Mouse (Mus musculus) Muller cell, postnatal 12 days (primary cell): Measurements from ENCODE around the gene Chrm1.

ENCODE experiments used
- DNase-seq: peaks from one replicate; pipeline ENCODE4 v3.0.0-alpha.2; 2015; ENCODE audit errors: inconsistent ontology term

Chrm1 gene

DNA sequence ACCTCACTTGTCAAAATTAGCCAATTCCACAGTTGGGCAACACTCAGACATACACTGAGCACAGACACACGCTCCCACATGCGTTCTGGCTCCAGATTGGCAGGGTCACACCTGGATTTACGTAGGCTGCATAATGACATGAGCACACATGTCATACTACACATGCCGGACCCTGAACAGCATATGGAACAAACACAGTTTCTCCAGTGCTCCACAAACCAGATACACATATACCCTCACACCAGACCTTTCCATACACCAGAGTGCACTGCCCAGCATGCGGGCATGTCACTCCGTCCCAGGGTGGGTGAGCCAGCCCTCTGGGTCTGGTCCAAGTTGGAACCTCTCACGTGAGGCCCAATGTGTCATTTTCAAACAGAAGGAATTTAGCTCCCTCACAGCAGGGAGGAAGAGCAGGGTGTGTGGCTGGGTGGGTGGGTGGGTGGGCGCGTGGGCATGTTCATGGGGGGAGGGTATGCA, at the start of gene Chrm1:
Gene Chrm1 (plus strand): TSS at position 430 of the 480 bp plus-strand sequence.
- DNase-seq = no peak

DNA sequence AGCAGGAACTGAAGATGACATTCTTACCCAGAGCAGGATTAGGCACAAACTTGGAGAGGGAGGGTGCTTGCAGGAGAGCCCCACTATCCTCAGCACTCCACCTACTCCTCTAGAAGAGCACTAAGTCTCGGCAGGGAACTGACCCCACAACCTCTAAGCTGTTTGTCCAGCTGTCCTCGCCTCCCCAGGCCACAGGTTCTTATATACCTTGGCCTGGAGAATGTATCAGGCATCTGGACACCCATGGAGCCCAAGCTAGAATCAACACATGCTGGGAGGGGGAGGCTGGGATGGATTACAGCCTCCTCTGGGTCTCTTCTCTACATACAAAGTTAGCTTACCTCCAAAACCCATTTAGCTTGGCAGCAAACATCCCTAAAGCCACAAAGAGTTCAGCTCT, 49.2 kb upstream of the Chrm1 start:
- DNase-seq = no peak

DNA sequence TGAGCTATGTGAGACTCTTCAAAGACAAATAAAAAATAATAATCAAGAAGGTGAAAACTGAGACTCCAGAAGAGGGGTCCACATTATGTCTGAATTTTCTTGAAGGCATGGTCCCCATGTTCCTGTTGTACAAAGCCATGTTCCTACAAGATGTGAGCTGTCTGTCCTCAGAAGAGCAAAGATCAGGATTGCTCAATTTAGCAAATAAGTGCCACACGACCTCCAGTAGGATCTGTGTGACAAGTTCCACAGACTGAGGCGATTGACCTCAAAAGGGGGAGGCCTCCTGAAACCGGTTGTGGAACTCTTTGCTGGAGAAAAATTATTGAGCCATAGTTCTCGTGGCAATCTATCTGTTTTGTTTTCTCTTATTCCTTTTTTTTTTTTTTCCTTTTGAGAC, 47.3 kb upstream of the Chrm1 start:
- no peak for DNase-seq

GRCm38 (mm10) chr19:8617904-8618303, 45.7 kb upstream of the Chrm1 start, which contains the start of gene Slc22a6:
Gene Slc22a6 (plus strand): TSS chr19:8618039.
- no peak for DNase-seq

- DNase-seq = no peak
Measured at GRCm38 (mm10) chr19:8621098-8621497, 42.5 kb upstream of the Chrm1 start.

- no peak for DNase-seq
Measured at GRCm38 (mm10) chr19:8630249-8630648, 33.3 kb upstream of the Chrm1 start.

DNA sequence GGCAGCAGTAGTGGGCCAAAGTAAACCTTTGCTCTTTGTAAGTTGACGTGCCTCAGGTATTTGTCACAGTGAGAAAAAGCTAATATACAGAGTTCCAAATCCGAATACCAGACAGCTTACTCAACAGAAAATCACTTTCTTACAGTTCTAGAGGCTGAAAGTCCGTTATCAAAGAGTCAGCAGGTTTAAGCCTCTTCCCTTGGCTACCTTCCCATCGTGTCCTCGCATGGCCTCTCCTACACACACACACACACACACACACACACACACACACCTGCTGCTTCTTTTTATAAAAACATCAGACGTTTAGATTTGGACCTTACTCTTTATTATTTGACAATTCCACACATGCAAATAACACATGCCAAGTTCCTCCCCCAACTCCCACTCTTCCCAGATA, 32.8 kb upstream of the Chrm1 start:
- DNase-seq = no peak

- DNase-seq = no peak
Measured at GRCm38 (mm10) chr19:8632029-8632428, 31.6 kb upstream of the Chrm1 start.

- DNase-seq = no peak
Measured at GRCm38 (mm10) chr19:8642086-8642485, 21.5 kb upstream of the Chrm1 start.

GRCm38 (mm10) chr19:8646393-8646792, 17.2 kb upstream of the Chrm1 start:
- no peak for DNase-seq

DNA sequence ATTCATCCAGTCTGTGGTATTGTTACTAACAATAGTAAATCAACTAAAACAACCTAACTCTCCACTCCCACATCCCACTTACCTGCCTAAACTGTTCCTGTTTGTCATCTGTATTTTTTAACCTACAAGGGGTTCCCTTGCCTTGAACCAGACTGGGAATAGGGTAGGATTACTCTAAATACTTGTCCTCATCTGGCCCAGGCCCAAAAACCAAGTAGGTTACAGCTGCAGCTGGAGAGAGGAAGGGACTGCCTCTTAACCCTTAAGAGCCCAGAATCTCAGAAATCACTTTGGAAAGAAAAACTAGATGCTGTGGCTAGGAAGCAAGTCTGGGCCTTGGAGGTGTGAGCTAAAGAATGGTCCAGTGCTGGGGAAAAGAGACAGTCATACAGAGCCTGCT, 7.8 kb upstream of the Chrm1 start:
- no peak for DNase-seq

GRCm38 (mm10) chr19:8656341-8656740, 7.2 kb upstream of the Chrm1 start:
- DNase-seq = no peak

GRCm38 (mm10) chr19:8661821-8662307, 1.7 kb upstream of the Chrm1 start:
- no peak for DNase-seq

DNA sequence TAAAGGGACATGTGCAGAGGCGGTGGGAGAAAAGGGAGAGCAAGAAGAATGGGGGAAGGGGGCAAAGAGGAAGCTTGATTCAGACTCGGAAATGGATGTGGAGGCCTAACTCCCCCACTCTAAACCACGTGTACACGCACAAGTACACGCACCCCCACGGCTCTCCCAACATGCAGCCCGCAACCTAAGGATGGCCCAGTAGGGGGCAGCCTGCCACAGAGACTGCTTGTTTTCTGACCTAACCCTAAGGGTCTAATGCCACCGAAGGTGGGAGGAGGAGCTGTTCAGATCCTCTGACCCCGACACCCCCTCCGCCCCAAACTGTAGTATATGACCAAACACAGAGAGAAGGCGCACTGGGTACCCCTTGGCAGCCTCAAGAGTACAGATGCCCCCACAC, 1.3 kb upstream of the Chrm1 start:
- DNase-seq = no peak

GRCm38 (mm10) chr19:8663911-8664421, 377 bp downstream of the Chrm1 start:
- no peak for DNase-seq

DNA sequence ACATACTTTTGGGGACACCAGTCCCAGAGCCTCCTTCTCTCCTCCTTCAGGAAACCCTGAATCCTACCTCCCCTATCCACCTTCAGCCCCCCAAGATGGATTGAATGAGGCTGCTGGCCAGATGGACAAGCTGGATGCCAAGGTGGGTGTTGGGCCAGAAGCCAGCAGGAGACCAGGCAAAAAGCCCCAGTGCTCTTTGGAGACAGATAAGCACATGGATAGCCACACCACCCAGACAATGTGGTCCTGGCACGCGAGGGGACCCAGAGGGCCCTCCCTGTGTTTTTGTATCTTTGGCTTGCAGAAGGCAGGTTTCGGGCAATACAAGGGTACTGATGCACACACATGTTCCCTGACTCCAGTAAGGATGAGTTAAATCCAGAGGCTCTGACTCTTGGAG, 1.3 kb downstream of the Chrm1 start:
- no peak for DNase-seq

DNA sequence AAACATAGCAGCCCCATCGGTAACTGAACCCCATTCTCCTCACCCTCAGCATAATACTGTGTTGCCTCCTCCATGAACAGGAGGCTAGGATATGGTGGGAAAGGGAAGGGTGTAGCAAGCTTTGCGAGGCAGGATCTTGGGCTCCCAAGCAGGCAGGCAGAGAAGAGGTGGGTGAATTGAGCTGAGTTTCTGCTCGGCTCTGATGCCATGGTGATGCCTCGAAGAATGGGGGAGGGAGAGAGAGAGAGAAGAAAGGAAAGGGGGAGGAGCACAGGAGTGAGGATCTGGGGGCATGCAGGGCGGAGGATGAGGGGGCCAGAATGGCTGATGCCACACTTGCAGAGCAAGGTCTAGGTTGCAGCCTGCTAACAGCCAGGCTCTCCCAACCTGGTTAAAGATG, 2.2 kb downstream of the Chrm1 start:
- DNase-seq = no peak

DNA sequence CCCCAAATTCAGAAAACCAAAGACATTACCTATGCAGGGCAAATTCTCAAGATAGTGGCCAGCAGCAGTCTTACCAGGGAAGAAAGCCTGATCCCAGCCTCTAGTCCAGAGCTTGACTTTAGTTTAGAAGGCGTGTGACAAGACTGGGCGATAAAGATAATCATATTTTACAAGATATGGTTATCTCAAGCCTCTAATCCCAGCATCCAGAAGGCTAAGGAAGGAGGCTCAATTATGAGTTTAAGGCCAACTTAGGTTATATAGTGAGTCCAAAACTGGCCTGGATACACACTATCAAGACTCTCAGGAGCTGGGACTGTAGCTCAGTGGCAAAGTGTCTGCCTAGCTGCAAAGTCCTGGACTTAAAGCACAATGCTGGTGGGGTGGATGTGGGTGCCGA, 9.3 kb downstream of the Chrm1 start:
- DNase-seq = no peak

DNA sequence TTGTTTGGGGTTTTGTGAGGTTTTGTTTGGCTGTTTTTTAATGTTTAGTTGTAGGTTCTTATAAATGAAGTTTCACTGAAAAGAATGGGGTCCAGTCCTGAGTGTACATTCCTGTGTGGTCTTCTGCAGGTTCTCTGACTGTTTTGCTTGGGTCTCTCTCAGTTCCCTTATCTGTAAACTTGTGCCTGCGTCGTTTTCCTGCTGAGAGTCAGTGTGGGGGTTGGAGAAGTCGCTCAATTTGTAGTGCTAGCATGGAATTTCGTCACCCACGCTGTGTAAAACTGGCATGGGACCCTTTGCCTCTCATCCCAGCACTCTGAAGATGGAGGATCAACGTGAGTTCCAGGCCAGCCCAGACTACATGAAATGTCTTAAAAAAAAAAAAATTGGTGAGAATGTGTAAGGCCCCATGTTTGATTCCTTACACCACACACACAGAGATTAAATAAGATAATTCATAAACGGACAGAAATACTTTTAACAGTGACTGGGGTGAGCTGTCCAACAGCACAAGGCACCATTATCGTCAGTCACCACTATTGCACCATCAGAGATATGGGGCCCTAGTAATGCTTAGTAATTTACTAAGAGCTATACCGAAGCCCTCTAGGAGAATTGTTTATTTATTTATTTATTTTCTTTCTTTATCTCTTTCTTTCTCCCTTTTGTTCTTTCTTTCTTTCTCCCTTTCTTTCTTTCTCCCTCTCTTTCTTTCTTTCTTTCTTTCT, 9.9 kb downstream of the Chrm1 start:
- DNase-seq = no peak

DNA sequence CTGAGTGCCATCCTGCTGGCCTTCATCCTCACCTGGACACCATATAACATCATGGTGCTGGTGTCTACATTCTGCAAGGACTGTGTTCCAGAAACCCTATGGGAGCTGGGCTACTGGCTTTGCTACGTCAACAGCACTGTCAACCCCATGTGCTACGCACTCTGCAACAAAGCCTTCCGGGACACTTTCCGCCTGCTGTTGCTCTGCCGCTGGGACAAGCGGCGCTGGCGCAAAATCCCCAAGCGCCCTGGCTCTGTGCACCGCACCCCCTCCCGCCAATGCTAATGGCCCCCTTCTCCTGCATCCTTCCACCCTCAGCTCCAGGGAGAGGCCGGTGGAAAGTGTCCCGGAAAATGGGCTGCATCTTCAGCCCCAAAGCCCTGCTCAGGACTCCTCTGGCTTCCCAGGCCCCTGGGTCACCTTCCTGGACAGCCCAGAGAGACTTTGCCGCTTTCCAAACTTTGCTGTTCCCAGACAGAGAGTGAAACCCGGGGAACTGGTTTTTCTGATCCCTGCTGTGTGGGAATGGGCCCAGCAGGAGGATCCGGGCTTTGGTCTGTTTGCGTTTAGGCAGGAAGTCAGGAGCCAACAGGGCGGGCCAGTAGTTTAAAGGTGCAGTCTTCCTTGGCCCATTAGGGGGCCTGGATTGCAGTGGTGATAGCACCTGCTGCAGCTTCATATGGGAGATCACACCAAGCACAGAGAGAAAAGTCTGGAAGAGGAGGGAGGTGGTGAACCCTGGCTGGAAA, 15.6 kb downstream of the Chrm1 start:
- no peak for DNase-seq

- no peak for DNase-seq
Measured at GRCm38 (mm10) chr19:8681633-8682362, 18.2 kb downstream of the Chrm1 start.

DNA sequence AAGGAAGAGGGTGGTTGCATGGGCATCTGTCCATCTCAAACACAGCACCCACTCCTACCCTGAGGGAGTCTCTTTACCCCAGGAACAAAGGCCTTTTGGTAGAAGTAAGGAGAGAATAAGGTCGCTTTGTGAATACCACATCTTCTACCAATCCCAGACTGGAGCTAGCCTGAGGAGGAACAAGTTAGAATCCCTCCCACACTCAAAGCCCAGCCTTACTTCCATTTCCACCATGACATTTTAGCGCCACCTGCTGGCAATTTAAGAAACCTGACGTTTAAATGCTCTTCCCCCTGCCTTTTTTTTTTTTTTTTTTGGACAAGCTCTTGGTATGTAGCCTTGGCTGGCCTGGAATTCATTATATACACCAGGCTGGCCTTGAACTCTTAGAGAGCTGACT, 19.4 kb downstream of the Chrm1 start:
- DNase-seq = peak; percentile 76
